Mouse (Mus musculus) ES-Bruce4 (cell line): ENCODE data around the gene Tcirg1. TPM values are rescaled to one million over a fixed set of nuclear protein-coding genes. Genes with fewer than 3 reads are reported as not detected.

Experiments used
- H3K27ac ChIP-seq: 2 replicates; pipeline ENCODE4 v1.5.1; 2012; ENCODE audit warnings: low read length, inconsistent platforms; ENCODE audit not compliant: insufficient read depth
- H3K27me3 ChIP-seq: 2 replicates; pipeline ENCODE4 v1.6.1; 2012; ENCODE audit warnings: mild to moderate bottlenecking, low read length, inconsistent platforms; ENCODE audit not compliant: control insufficient read depth, poor library complexity, insufficient read depth, severe bottlenecking
- H3K36me3 ChIP-seq: 2 replicates; pipeline ENCODE4 v1.6.1; 2012; ENCODE audit warnings: inconsistent platforms, mild to moderate bottlenecking, low read length, moderate library complexity; ENCODE audit not compliant: control insufficient read depth, poor library complexity, insufficient read depth, severe bottlenecking
- H3K4me1 ChIP-seq: one replicate; pipeline ENCODE4 v1.8.1; 2011; ENCODE audit warnings: low read length; ENCODE audit not compliant: control insufficient read depth, insufficient read depth
- H3K4me3 ChIP-seq: 2 replicates; pipeline ENCODE4 v1.5.1; 2011; ENCODE audit warnings: low read depth, mild to moderate bottlenecking, low read length
- H3K9ac ChIP-seq: 2 replicates; pipeline ENCODE4 v1.6.1; 2012; ENCODE audit warnings: low read depth, mild to moderate bottlenecking, inconsistent platforms; ENCODE audit not compliant: poor library complexity, severe bottlenecking
- H3K9me3 ChIP-seq: replicated peaks from 2 replicates; pipeline ENCODE4 v1.6.1; 2012; ENCODE audit warnings: mild to moderate bottlenecking, low read length, inconsistent platforms; ENCODE audit not compliant: control insufficient read depth, poor library complexity, insufficient read depth, severe bottlenecking
- CTCF ChIP-seq: IDR thresholded peaks from one replicate; pipeline ENCODE4 v1.8.1; 2011; ENCODE audit warnings: low read depth, low read length
- EP300 ChIP-seq: IDR thresholded peaks from 2 replicates; pipeline ENCODE4 v1.6.1; 2011; ENCODE audit warnings: low read depth, low read length; ENCODE audit not compliant: insufficient read depth
- POLR2A ChIP-seq: IDR thresholded peaks from one replicate; pipeline ENCODE4 v1.8.1; 2011; ENCODE audit warnings: low read length; ENCODE audit not compliant: insufficient read depth
- polyA plus RNA-seq: library from polyadenylated mRNA; stranded (reverse); fragments of >200 nt; gene quantifications from 2 replicates; pipeline ENCODE4 v1.2.4, GENCODE M21; 2011; ENCODE audit warnings: low read depth; ENCODE audit not compliant: missing spikeins, insufficient read depth, insufficient read length

Gene Tcirg1
- polyA plus RNA-seq, 1 experiment = 25.2 TPM

DNA sequence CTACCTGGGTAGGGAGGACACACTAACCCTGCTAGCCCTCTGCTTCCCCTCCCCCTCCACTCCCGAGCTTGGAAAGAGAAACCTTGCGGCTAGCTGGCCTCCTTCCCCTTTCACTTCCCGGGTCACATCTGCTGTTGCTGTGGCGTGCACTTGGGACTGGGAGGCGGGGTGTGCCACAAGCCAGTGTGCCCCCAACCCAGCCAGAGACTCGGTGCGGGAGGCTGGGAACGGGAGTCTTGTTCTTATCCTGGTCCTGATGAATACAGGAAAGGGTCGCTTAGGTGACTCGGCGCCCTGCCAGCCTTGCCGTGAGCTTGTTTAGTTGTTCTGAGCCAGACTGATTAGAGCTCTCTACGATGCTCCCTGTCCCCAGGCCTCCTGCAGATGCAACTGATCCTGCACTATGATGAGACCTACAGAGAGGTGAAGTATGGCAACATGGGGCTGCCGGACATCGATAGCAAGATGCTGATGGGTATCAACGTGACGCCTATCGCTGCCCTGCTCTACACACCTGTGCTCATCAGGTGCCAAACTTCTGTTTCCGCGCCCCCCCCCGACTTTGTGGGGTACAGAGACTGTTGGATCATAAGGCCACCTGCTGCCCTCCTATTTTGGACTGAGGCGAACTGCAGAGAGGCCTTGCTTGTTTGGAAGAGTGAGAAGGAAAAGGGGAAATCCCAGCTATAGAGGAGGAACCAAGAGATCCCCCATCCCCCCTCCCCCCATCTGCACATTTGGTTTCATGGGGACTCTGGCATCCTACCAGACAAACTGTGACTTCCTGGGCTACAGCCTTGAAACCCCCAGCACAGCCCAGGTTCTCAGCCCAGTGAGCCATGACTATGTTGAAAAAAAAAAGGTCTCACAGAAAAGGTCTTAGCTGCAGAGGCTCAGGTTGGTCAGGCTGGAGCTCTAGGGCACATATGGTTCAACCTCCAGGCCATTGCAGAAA is 29.2 kb upstream of the Tcirg1 start:
- H3K36me3 ChIP-seq = no peaks in the 10 kb centered on the region
- no peak overlapping the region for H3K27ac ChIP-seq
- TF ChIP-seq POLR2A (no peak), CTCF (no peak), EP300 (no peak)

DNA sequence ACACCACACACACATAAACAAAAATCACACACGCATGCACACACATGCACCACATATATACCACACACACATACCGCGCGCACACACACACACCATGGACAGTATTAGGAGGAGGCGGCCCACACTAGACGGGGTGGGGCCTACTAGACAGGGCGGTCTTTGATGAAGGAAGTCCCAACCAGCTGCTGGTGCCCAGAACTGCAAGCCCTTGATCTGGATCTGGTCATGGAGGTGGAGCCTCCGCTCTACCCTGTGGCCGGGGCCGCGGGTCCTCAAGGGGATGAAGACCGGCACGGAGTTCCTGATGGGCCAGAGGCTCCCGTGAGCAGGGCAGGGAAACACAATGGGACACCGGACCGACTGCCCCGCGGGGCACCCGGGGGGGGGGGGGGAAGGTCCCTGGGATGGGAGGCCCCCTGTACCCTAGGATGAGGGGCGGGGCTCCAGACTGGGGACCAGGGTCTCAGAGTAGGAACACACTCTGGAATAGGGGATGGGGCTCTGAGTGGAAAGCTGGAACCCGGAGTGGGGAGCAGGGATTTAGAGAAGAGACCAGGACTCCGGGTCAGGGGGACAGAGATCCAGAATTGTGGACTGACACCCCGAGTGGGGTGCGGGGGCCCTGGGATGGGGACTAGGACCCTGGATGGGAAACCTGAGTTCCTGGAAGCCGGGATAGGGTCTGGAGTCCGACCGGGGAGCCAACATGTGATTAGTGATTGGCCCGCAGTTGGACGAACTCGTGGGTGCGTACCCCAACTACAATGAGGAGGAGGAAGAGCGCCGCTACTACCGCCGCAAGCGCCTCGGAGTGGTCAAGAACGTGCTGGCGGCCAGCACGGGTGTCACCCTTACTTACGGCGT is 28.3 kb upstream of the Tcirg1 start, which contains the start of gene Unc93b1:
Unc93b1 (plus strand) TSS at position 155 of the 864 bp plus-strand sequence.
- H3K27me3 ChIP-seq = no peaks in the 10 kb centered on the region
- no peaks in the 10 kb centered on the region for H3K36me3 ChIP-seq
- H3K9ac ChIP-seq = peak within 1 kb of the TSS; percentile 36
- H3K27ac ChIP-seq = no peak within 1 kb of the TSS
- no peaks in the 10 kb centered on the region for H3K9me3 ChIP-seq
- TF ChIP-seq CTCF = no peak
- TF ChIP-seq POLR2A = no peak
- TF ChIP-seq EP300 = no peak
- H3K4me1 ChIP-seq = no peaks in the 10 kb centered on the region
- peak within 1 kb of the TSS; percentile 63 for H3K4me3 ChIP-seq

More for the DNA sequence above, 29.2 kb upstream of the Tcirg1 start:
- H3K9me3 ChIP-seq = no peaks in the 10 kb centered on the region
- H3K9ac ChIP-seq = peak overlapping the region; percentile 36
- peak overlapping the region; percentile 63 for H3K4me3 ChIP-seq
- H3K4me1 ChIP-seq = no peaks in the 10 kb centered on the region
- no peaks in the 10 kb centered on the region for H3K27me3 ChIP-seq

DNA sequence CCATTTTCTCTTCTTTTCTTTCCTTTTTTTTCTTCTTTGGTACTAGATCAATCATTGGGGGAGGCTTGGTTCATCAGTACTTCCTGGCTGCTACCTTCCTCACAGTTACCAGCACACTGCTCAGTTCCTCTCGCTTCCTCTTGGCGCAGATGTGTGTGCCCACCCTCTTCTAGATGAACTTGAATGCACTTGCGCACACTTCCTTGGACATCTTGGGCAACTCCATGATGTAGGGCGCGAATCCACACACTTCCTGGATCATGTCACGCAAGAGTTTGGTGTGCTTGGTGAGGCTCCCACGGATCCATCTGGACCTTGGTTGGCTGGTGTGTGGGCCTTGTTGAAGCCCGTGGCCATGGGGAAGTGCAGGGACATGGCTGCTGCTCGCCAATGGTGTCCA is 24.8 kb upstream of the Tcirg1 start:
- no peak overlapping the region for H3K9ac ChIP-seq
- no peaks in the 10 kb centered on the region for H3K4me1 ChIP-seq
- H3K27ac ChIP-seq = no peak overlapping the region
- no peaks in the 10 kb centered on the region for H3K27me3 ChIP-seq
- no peaks in the 10 kb centered on the region for H3K9me3 ChIP-seq
- H3K4me3 ChIP-seq = no peak overlapping the region
- H3K36me3 ChIP-seq = no peaks in the 10 kb centered on the region
- TF ChIP-seq POLR2A (no peak), EP300 (no peak), CTCF (no peak)

DNA sequence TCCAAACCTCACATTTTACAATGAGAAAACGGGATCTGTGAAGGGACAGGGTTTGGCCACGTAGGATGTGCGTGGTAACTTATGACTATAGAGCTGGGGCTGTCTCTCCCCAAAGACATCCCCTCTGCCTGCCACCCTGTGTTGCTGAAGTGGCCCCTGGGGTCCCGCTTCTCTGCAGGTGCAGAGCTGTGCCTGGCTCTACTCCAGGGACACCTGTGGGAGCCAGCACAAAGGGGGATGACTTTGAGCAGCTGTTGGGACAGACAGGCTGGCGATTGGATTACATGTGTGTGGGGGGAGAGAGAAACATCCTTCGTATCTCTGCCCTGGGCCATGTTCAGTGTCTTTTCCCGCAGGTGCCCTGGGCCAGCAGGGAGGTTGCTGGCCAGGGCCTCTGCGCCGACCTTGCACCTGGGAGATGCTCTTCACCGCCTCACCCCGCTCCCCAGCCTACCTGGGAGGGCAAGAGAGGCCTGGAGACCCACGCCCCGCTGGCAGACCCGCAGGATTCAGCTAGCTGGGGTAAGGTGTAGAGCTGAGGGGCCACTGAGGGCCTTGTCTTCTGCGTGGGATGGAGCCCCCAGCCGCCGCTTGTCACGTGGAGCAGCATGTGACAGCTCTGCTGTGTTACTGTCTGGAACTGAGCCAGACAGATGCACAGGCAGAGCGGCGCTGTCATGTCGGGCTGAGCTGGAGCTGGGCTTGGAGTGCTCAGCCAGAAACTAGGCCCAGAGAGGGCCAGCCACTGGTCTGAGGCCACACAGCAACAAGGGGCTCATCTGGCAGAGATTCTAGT is 23.5 kb upstream of the Tcirg1 start:
- H3K27ac ChIP-seq = no peak overlapping the region
- H3K36me3 ChIP-seq = no peaks in the 10 kb centered on the region
- no peaks in the 10 kb centered on the region for H3K27me3 ChIP-seq
- H3K4me1 ChIP-seq = no peaks in the 10 kb centered on the region
- H3K9ac ChIP-seq = peak overlapping the region; percentile 20; the same call in 1 of the 2 replicates
- TF ChIP-seq EP300 (no peak), CTCF (no peak), POLR2A (no peak)
- peak overlapping the region; percentile 29 for H3K4me3 ChIP-seq
- no peaks in the 10 kb centered on the region for H3K9me3 ChIP-seq

DNA sequence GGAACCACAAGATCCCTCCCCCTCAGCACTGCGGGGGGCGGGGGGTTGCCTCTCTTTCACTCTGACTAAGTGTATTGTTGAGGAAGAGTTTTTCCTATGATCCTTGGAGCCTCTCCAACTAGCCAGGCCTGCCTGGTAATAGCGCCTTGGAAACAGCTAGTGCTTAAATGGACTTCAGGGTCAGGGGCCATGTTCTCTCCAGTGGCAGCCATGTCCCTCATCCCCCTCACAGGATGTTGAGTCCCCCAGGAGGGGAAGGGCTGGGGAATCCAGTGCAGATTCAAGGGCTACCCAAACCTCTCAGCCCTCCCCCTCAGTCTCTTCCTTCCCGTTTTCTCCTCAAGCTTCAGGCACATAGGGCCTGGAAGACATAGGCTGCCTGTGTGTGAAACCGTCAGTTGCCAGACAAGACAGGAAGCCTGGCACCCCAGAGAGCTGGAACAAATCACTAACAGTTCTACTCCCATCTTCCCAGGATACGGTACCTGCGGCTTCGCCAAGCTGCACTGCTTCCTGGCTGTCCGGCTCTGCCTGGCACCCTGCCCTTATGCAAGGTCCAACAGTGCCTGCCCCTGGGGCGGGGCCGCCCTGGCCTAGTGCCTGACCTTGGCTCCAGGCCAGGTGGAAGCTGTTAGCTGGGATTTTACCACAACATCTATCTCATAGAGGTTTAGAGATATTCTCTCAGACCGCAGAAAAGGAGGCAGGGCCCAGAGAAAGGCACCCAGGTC is 22.4 kb upstream of the Tcirg1 start, which contains the start of gene Aldh3b1:
Aldh3b1 (minus strand) TSS at position 598 of the 731 bp plus-strand sequence.
- TF ChIP-seq CTCF (no peak), EP300 (no peak), POLR2A (no peak)
- Histone ChIP-seq H3K4me1 (no peaks in the 10 kb centered on the region), H3K36me3 (no peaks in the 10 kb centered on the region), H3K4me3 (peak within 1 kb of the TSS; percentile 29), H3K27me3 (no peaks in the 10 kb centered on the region), H3K9ac (peak within 1 kb of the TSS; percentile 20; the same call in 1 of the 2 replicates), H3K9me3 (no peaks in the 10 kb centered on the region), H3K27ac (no peak within 1 kb of the TSS)
